Mouse (Mus musculus): ENCODE data around the gene Lrcol1. TPM values are rescaled to one million over a fixed set of nuclear protein-coding genes. Genes with fewer than 3 reads are reported as not detected.

Lrcol1 gene
- polyA plus RNA-seq, 1 experiment from 2014 or later, result not detected

GRCm38 (mm10) chr5:110387332-110387731 lies 42.8 kb downstream of the Lrcol1 start:
- Histone ChIP-seq H3K9ac (replicated peaks) (peak overlapping the region; percentile 80), H3K27ac (0 out of 2 replicates have a peak overlapping the region, but pooled peaks have one; percentile 64), H3K4me3 (replicated peaks) (peak overlapping the region; percentile 70), H3K9me3 (no peaks in the 10 kb centered on the region), H3K36me3 (no peaks in the 10 kb centered on the region), H3K4me2 (replicated peaks) (peak overlapping the region; percentile 57), H3K4me1 (replicated peaks) (peaks cover 41% of the 10 kb centered on the region), H3K27me3 (no peaks in the 10 kb centered on the region)
- ATAC-seq, result no peak
- WGBS, result 12% methylated on average over 8 of the region's 8 CpGs

GRCm38 (mm10) chr5:110390631-110391030 lies 46.1 kb downstream of the Lrcol1 start:
- ATAC-seq, result no peak
- Histone ChIP-seq H3K36me3 (0 out of 2 replicates have a peak, but pooled peaks cover 5% of the 10 kb centered on the region), H3K27me3 (no peaks in the 10 kb centered on the region), H3K4me3 (replicated peaks) (no peak overlapping the region), H3K4me1 (replicated peaks) (peaks cover 21% of the 10 kb centered on the region), H3K9me3 (no peaks in the 10 kb centered on the region), H3K9ac (replicated peaks) (no peak overlapping the region), H3K4me2 (replicated peaks) (no peak overlapping the region), H3K27ac (no peak overlapping the region)
- WGBS, result 92% methylated on average over 4 of the region's 4 CpGs

- no peaks in the 10 kb centered on the region for H3K4me1 ChIP-seq (replicated peaks)
- no peaks in the 10 kb centered on the region for H3K9me3 ChIP-seq
- H3K9ac ChIP-seq (replicated peaks), result no peak overlapping the region
- H3K4me3 ChIP-seq (replicated peaks), result no peak overlapping the region
- no peak overlapping the region for H3K27ac ChIP-seq
- no peak overlapping the region for H3K4me2 ChIP-seq (replicated peaks)
- 69% methylated on average over 5 of the region's 5 CpGs for WGBS
- ATAC-seq, result peak; percentile 55; the same call in 1 of the 2 replicates
- H3K27me3 ChIP-seq, result no peaks in the 10 kb centered on the region
- 0 out of 2 replicates have a peak, but pooled peaks cover 9% of the 10 kb centered on the region for H3K36me3 ChIP-seq
Observed at GRCm38 (mm10) chr5:110392727-110393126, 48.2 kb downstream of the Lrcol1 start.

GRCm38 (mm10) chr5:110395006-110395661 lies 50.6 kb downstream of the Lrcol1 start:
- Histone ChIP-seq H3K4me2 (replicated peaks) (no peak overlapping the region), H3K4me3 (replicated peaks) (no peak overlapping the region)
- 88% methylated on average over 5 of the region's 5 CpGs for WGBS

GRCm38 (mm10) chr5:110401101-110401500 lies 56.6 kb downstream of the Lrcol1 start:
- Histone ChIP-seq H3K9ac (replicated peaks) (no peak overlapping the region), H3K36me3 (0 out of 2 replicates have a peak, but pooled peaks cover 3% of the 10 kb centered on the region), H3K4me1 (replicated peaks) (peaks cover 8% of the 10 kb centered on the region), H3K4me2 (replicated peaks) (no peak overlapping the region), H3K4me3 (replicated peaks) (no peak overlapping the region), H3K27ac (no peak overlapping the region), H3K9me3 (no peaks in the 10 kb centered on the region), H3K27me3 (no peaks in the 10 kb centered on the region)
- WGBS, result 81% methylated on average over 8 of the region's 8 CpGs
- no peak for ATAC-seq

More at GRCm38 (mm10) chr5:110395006-110395661, 50.6 kb downstream of the Lrcol1 start:
- Histone ChIP-seq H3K27ac (no peak overlapping the region), H3K9ac (replicated peaks) (no peak overlapping the region), H3K27me3 (no peaks in the 10 kb centered on the region), H3K36me3 (0 out of 2 replicates have a peak, but pooled peaks cover 9% of the 10 kb centered on the region), H3K4me1 (replicated peaks) (no peaks in the 10 kb centered on the region), H3K9me3 (no peaks in the 10 kb centered on the region)
- ATAC-seq, result no peak

GRCm38 (mm10) chr5:110402557-110402956 lies 58.0 kb downstream of the Lrcol1 start:
- peaks cover 23% of the 10 kb centered on the region for H3K4me1 ChIP-seq (replicated peaks)
- H3K27ac ChIP-seq, result no peak overlapping the region
- 90% methylated on average over 2 of the region's 2 CpGs for WGBS
- H3K9me3 ChIP-seq, result no peaks in the 10 kb centered on the region
- H3K9ac ChIP-seq (replicated peaks), result no peak overlapping the region
- no peaks in the 10 kb centered on the region for H3K27me3 ChIP-seq
- no peak overlapping the region for H3K4me2 ChIP-seq (replicated peaks)
- no peaks in the 10 kb centered on the region for H3K36me3 ChIP-seq
- H3K4me3 ChIP-seq (replicated peaks), result no peak overlapping the region
- ATAC-seq, result no peak

GRCm38 (mm10) chr5:110403931-110404330 lies 59.4 kb downstream of the Lrcol1 start:
- H3K27ac ChIP-seq, result no peak overlapping the region
- no peaks in the 10 kb centered on the region for H3K27me3 ChIP-seq
- H3K4me3 ChIP-seq (replicated peaks), result no peak overlapping the region
- H3K4me1 ChIP-seq (replicated peaks), result peaks cover 24% of the 10 kb centered on the region
- 68% methylated on average over 3 of the region's 3 CpGs for WGBS
- H3K9ac ChIP-seq (replicated peaks), result no peak overlapping the region
- no peak overlapping the region for H3K4me2 ChIP-seq (replicated peaks)
- no peaks in the 10 kb centered on the region for H3K36me3 ChIP-seq
- ATAC-seq, result no peak
- H3K9me3 ChIP-seq, result no peaks in the 10 kb centered on the region

Other genes starting within 250 kb of the Lrcol1 start
- gene Plcxd1, start 244.8 kb upstream of the Lrcol1 start, polyA plus RNA-seq (2015; fragmentation: Nextera tagmentation; extraction: Ambion mirVana), result 2.1 and 2.5 TPM in 2 replicates
- gene Gtpbp6, start 236.5 kb upstream of the Lrcol1 start, polyA plus RNA-seq (2015; fragmentation: Nextera tagmentation; extraction: Ambion mirVana), result 52.6 and 53.3 TPM in 2 replicates
- gene Zfp605, start 234.6 kb upstream of the Lrcol1 start, polyA plus RNA-seq (2015; fragmentation: Nextera tagmentation; extraction: Ambion mirVana), result 16.0 and 16.9 TPM in 2 replicates
- 106 and 111 TPM in 2 replicates for gene Chfr, start 208.9 kb upstream of the Lrcol1 start, polyA plus RNA-seq (2015; fragmentation: Nextera tagmentation; extraction: Ambion mirVana)
- gene Golga3, start 168.0 kb upstream of the Lrcol1 start, polyA plus RNA-seq (2015; fragmentation: Nextera tagmentation; extraction: Ambion mirVana), result 22.5 and 22.7 TPM in 2 replicates
- gene Ankle2, start 113.7 kb upstream of the Lrcol1 start, polyA plus RNA-seq (2015; fragmentation: Nextera tagmentation; extraction: Ambion mirVana), result 23.8 and 31.5 TPM in 2 replicates
- 87.1 and 91.5 TPM in 2 replicates for gene Pgam5, start 74.8 kb upstream of the Lrcol1 start, polyA plus RNA-seq (2015; fragmentation: Nextera tagmentation; extraction: Ambion mirVana)
- 9.2 and 10.2 TPM in 2 replicates for gene Pxmp2, start 58.5 kb upstream of the Lrcol1 start, polyA plus RNA-seq (2015; fragmentation: Nextera tagmentation; extraction: Ambion mirVana)
- 12.6 and 14.0 TPM in 2 replicates for gene Pole, start 58.4 kb upstream of the Lrcol1 start, polyA plus RNA-seq (2015; fragmentation: Nextera tagmentation; extraction: Ambion mirVana)
- 3.2 and 3.8 TPM in 2 replicates for gene P2rx2, start 1.5 kb upstream of the Lrcol1 start, polyA plus RNA-seq (2015; fragmentation: Nextera tagmentation; extraction: Ambion mirVana)
- 16.1 and 20.6 TPM in 2 replicates for gene Fbrsl1, start 103.8 kb downstream of the Lrcol1 start, polyA plus RNA-seq (2015; fragmentation: Nextera tagmentation; extraction: Ambion mirVana)
- 13.7 and 14.1 TPM in 2 replicates for gene Galnt9, start 199.6 kb downstream of the Lrcol1 start, polyA plus RNA-seq (2015; fragmentation: Nextera tagmentation; extraction: Ambion mirVana)